Mouse (Mus musculus) intestine, embryonic 15.5 days (tissue): ENCODE results near the gene Nkrf. TPM values are rescaled to one million over a fixed set of nuclear protein-coding genes. Genes with fewer than 3 reads are reported as not detected.
"Not testable (repeated sequence)": the region's sequence is repeated elsewhere in the genome, so short reads cannot be mapped to it uniquely, and the experiment has no call there.

Source experiments
- ATAC-seq: fragments of 200-750 bp; cut with Nextera tagmentation; 2 replicates; pipeline ENCODE4 v1.8.0; 2017; ENCODE audit warnings: moderate TSS enrichment, moderate library complexity
- H3K27ac ChIP-seq: fragments of 300-500 bp; sonication (generic); 2 replicates; pipeline ENCODE4 v1.5.1; 2015; ENCODE audit warnings: mild to moderate bottlenecking, inconsistent platforms
- H3K27me3 ChIP-seq: fragments of 300-500 bp; sonication (generic); replicated peaks from 2 replicates; pipeline ENCODE4 v1.6.1; 2015; ENCODE audit warnings: inconsistent platforms
- H3K36me3 ChIP-seq: fragments of 300-500 bp; sonication (generic); 2 replicates; pipeline ENCODE4 v1.6.1; 2015; ENCODE audit warnings: inconsistent platforms
- H3K4me1 ChIP-seq: fragments of 300-500 bp; sonication (generic); replicated peaks from 2 replicates; pipeline ENCODE4 v1.6.1; 2015; ENCODE audit warnings: inconsistent platforms
- H3K4me2 ChIP-seq: fragments of 300-500 bp; sonication (generic); replicated peaks from 2 replicates; pipeline ENCODE4 v1.6.1; 2015; ENCODE audit warnings: mild to moderate bottlenecking, inconsistent platforms
- H3K4me3 ChIP-seq: fragments of 300-500 bp; sonication (generic); replicated peaks from 2 replicates; pipeline ENCODE4 v1.5.1; 2015; ENCODE audit warnings: inconsistent platforms
- H3K9ac ChIP-seq: fragments of 300-500 bp; sonication (generic); 2 replicates; pipeline ENCODE4 v1.6.1; 2015; ENCODE audit warnings: inconsistent platforms
- H3K9me3 ChIP-seq: fragments of 300-500 bp; sonication (generic); 2 replicates; pipeline ENCODE4 v1.6.1; 2016; ENCODE audit warnings: inconsistent platforms
- WGBS: fragments of 180-500 bp; shearing (Covaris S2); methylation state at CpG from one replicate; pipeline ENCODE4 v1.1.7; 2015; 5-methylcytosine and 5-hydroxymethylcytosine counted together
- polyA plus RNA-seq: library from polyadenylated mRNA; unstranded; fragments of >200 nt; fragmentation: Nextera tagmentation; extraction: Ambion mirVana; gene quantifications from 2 replicates; pipeline ENCODE4 v1.2.1, GENCODE M21; 2015

Nkrf gene
- polyA plus RNA-seq, 1 experiment from 2014 or later = 2.1 TPM

DNA sequence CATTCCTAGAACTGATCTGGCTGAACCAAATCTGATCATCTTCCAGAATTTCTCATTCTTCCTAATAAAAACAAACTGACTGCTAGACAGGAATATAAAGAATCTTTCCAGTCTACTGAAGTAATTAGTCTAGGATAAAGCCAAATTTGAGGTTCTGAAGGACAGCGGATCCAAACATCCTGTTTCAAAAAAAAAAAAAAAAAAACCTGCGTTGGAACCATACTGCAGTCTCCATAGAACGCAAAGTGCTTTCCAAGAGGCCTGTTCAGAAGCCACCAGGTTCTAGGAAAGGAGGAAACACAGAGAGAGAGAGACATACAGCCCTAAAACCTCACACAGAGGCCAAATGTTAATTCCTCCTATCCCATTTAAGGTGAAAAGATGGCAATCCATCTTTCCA is 1.0 kb downstream of the Nkrf start:
- no peaks in the 10 kb centered on the region for H3K27me3 ChIP-seq
- 36% methylated on average over 3 of the region's 3 CpGs for WGBS
- H3K27ac ChIP-seq = no peak overlapping the region
- peak overlapping the region; percentile 70 for H3K4me2 ChIP-seq
- H3K9ac ChIP-seq = no peak overlapping the region
- H3K36me3 ChIP-seq = no peaks in the 10 kb centered on the region
- ATAC-seq = no peak
- H3K4me3 ChIP-seq = peak overlapping the region; percentile 55
- H3K4me1 ChIP-seq = no peaks in the 10 kb centered on the region
- no peaks in the 10 kb centered on the region for H3K9me3 ChIP-seq

DNA sequence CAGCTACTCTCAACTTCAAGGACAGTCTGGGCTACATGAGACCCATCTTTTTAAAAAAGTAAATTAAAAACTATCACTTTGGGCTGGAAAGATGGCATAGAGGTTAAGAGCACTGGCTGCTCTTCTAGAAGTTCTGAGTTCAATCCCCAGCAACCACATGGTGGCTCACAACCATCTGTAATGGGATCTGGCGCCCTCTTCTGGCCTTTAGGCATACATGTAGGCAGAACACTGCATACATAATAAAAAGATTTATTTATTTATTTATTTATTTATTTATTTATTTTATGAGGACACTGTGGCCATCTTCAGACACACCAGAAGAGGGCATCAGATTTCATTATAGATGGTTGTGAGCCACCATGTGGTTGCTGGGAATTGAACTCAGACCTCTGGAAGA is 3.8 kb downstream of the Nkrf start:
- H3K4me2 ChIP-seq, H3K27ac ChIP-seq, H3K9ac ChIP-seq, H3K4me3 ChIP-seq, H3K4me1 ChIP-seq, ATAC-seq, H3K27me3 ChIP-seq, H3K9me3 ChIP-seq, H3K36me3 ChIP-seq: not testable (repeated sequence)
- WGBS = 24% methylated on average over 1 of the region's 1 CpGs

DNA sequence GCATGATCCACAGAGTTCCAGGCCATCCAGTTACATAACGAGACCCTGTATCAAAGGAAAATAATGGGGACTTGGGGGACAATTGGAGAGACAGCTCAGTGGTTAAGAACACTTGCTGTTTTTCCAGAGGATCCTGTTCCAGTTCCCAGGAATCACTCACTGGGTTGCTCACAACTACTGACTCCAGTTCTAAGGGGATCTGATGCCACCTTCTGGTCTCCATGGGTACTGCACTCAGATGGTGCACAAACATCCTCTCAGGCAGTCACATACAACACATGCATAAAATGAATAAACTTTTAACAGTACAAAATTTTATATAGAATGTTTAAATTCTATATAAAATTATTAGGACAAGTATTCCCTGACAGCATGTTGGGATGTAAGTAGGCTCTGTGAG is 18.0 kb downstream of the Nkrf start:
- no peaks in the 10 kb centered on the region for H3K4me1 ChIP-seq
- H3K4me2 ChIP-seq = no peak overlapping the region
- H3K9ac ChIP-seq = no peak overlapping the region
- no peak overlapping the region for H3K27ac ChIP-seq
- no peaks in the 10 kb centered on the region for H3K36me3 ChIP-seq
- no peak for ATAC-seq
- no peaks in the 10 kb centered on the region for H3K27me3 ChIP-seq
- no peak overlapping the region for H3K4me3 ChIP-seq
- H3K9me3 ChIP-seq = no peaks in the 10 kb centered on the region
- WGBS = 93% methylated on average over 1 of the region's 1 CpGs

DNA sequence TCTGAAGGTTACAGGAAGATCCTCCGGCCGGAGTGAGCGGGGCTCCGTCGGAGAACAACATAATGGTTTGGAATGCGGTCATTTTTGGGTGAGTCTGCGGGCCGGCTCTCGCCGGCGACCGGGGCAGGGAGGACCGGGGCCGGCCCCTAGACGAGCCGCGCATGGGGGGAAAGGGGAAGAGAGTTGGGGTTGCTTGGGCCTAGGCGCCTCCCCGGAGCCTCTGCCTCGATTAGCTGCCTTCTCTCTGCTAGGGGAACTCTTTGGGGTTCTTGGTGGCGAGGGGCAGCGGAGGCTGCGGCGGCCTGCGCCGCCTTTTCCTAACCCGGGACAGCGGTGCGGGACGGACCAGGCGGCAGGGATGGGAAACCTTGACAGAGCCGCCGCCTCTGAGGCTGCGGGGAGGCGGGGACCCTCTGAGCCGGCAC is 28.0 kb downstream of the Nkrf start:
- peak overlapping the region; percentile 63 for H3K4me3 ChIP-seq
- H3K4me2 ChIP-seq = peak overlapping the region; percentile 59
- peak overlapping the region; percentile 77 for H3K9ac ChIP-seq
- H3K9me3 ChIP-seq = no peaks in the 10 kb centered on the region
- peak; percentile 19; the same call in 1 of the 2 replicates for ATAC-seq
- H3K36me3 ChIP-seq = no peaks in the 10 kb centered on the region
- no peaks in the 10 kb centered on the region for H3K27me3 ChIP-seq
- no peaks in the 10 kb centered on the region for H3K4me1 ChIP-seq
- WGBS = 11% methylated on average over 36 of the region's 36 CpGs
- peak overlapping the region; percentile 64; the same call in 1 of the 2 replicates for H3K27ac ChIP-seq

DNA sequence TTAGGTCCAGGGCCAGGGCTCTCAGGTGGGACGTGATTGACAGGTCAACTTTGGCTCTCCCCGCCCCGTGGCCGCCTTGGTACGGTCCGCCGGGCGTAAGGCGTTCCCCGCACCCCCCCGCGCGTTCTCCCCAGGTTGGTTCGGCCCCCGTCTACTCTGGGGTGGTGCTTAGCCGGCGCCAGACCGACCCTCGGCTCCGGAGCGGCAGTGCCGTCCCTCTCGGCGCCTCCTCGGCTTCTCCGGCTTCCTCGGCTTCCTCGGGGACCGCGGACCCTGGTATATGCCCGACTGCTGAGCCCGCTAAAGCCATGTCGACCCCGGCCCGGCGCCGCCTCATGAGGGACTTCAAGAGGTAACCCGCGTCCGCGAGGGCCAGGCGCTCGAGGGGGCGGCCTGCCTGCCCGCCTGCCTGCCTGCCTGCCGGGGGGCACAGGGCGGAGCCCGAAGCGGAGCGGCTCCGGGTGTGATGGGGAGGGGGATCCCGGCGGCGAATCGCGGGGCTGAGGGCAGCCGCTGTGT is 28.5 kb downstream of the Nkrf start:
- ATAC-seq = peak; percentile 99
- 14% methylated on average over 56 of the region's 57 CpGs for WGBS
- H3K4me3 ChIP-seq = peak overlapping the region; percentile 63
- H3K4me1 ChIP-seq = no peaks in the 10 kb centered on the region
- H3K27me3 ChIP-seq = no peaks in the 10 kb centered on the region
- H3K36me3 ChIP-seq = no peaks in the 10 kb centered on the region
- H3K9me3 ChIP-seq = no peaks in the 10 kb centered on the region
- H3K27ac ChIP-seq = peak overlapping the region; percentile 64
- H3K4me2 ChIP-seq = peak overlapping the region; percentile 59
- peak overlapping the region; percentile 77 for H3K9ac ChIP-seq

DNA sequence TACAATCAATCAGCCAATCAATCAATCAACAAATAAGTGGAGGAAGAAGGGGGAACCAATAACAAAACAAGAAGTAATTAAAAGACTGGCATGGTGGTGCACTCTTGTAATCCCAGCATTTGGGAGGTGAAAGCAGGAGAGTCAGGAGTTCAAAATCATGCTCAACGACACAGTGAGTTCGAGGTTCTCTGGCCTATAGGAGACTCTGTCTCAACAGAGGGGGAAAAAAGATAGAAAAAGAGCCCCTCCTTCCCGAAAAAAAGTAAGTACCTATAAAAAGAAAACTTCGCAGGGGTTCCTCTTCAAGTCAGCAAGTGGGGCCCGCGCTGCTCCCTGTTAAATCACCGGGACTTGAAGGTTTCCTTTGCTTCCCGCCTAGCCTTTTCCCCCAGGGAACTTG is 28.9 kb downstream of the Nkrf start, which contains the start of the genes Ube2a and C330007P06Rik:
TSS of gene Ube2a (plus strand) at position 136 of the 400 bp plus-strand sequence.
TSS of gene C330007P06Rik (minus strand) at position 347 of the 400 bp plus-strand sequence.
- no peaks in the 10 kb centered on the region for H3K27me3 ChIP-seq
- H3K4me3 ChIP-seq = peak within 1 kb of the TSS; percentile 63
- H3K4me2 ChIP-seq = peak within 1 kb of the TSS; percentile 59
- H3K4me1 ChIP-seq = no peaks in the 10 kb centered on the region
- H3K36me3 ChIP-seq = no peaks in the 10 kb centered on the region
- peak within 1 kb of the TSS; percentile 77 for H3K9ac ChIP-seq
- peak within 1 kb of the TSS; percentile 64 for H3K27ac ChIP-seq
- ATAC-seq = peak; percentile 44
- H3K9me3 ChIP-seq = no peaks in the 10 kb centered on the region
- WGBS = 20% methylated on average over 8 of the region's 8 CpGs

DNA sequence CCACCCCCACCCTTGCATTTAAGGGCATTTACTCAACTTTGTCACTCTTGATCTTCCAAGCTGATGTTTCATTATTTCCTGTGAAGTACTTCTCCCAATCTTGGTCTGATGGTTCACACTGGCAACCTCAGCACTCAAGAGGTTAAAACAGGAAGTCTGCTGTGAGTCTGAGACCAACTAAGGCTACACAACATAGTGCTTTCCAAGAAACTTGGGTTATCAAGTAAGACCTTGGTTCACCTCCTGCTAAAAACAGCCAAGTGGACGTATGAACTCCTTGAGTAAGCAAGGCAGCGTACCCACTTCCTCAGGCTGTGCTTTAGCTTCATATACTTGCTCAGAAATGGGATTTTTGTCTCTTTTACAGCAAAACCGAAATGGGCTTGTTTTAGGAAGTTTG is 32.3 kb downstream of the Nkrf start:
- no peak overlapping the region for H3K9ac ChIP-seq
- ATAC-seq = no peak
- H3K27me3 ChIP-seq = no peaks in the 10 kb centered on the region
- H3K4me1 ChIP-seq = no peaks in the 10 kb centered on the region
- H3K4me3 ChIP-seq = no peak overlapping the region
- H3K4me2 ChIP-seq = no peak overlapping the region
- WGBS = 70% methylated on average over 3 of the region's 3 CpGs
- no peak overlapping the region for H3K27ac ChIP-seq
- no peaks in the 10 kb centered on the region for H3K9me3 ChIP-seq
- no peaks in the 10 kb centered on the region for H3K36me3 ChIP-seq

DNA sequence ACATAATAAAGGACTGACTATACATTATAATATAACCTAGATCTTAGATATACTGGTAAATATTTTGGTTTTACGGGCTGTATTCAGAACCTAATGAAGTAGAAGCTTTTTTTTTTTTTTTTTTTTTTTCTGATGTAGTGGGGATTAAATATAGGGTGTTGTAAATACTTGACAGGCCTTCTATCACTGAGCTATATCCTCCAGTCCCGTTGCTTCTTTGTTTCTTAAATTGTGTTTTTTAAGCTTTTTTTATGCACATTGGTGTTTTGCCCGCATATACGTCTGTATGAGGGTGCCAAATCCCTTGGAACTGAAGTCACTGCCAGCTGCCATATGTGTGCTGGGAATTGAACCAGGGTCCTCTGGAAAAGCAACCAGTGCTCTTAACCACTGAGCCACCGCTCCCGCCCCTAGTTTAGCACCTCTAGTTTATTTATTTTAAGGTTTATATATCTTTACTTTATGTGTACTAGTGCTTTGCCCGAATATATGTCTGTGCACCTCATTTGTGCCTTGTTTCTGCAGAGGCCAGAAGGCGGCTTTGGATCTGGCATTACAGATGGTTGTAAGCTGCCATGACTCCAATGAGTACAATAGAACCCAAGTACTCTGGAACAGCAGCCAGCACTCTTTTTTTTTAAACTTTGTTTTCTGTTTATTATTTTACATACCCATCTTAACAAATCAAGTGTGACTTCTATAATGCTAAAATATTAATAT is 37.9 kb downstream of the Nkrf start:
- Histone ChIP-seq H3K9ac (no peak overlapping the region), H3K36me3 (no peaks in the 10 kb centered on the region), H3K27ac (no peak overlapping the region), H3K9me3 (no peaks in the 10 kb centered on the region), H3K4me1 (no peaks in the 10 kb centered on the region), H3K4me3 (peak overlapping the region; percentile 38), H3K4me2 (0 out of 2 replicates have a peak overlapping the region, but pooled peaks have one; percentile 30), H3K27me3 (no peaks in the 10 kb centered on the region)
- 55% methylated on average over 8 of the region's 8 CpGs for WGBS
- no peak; the same call in 1 of the 2 replicates for ATAC-seq

DNA sequence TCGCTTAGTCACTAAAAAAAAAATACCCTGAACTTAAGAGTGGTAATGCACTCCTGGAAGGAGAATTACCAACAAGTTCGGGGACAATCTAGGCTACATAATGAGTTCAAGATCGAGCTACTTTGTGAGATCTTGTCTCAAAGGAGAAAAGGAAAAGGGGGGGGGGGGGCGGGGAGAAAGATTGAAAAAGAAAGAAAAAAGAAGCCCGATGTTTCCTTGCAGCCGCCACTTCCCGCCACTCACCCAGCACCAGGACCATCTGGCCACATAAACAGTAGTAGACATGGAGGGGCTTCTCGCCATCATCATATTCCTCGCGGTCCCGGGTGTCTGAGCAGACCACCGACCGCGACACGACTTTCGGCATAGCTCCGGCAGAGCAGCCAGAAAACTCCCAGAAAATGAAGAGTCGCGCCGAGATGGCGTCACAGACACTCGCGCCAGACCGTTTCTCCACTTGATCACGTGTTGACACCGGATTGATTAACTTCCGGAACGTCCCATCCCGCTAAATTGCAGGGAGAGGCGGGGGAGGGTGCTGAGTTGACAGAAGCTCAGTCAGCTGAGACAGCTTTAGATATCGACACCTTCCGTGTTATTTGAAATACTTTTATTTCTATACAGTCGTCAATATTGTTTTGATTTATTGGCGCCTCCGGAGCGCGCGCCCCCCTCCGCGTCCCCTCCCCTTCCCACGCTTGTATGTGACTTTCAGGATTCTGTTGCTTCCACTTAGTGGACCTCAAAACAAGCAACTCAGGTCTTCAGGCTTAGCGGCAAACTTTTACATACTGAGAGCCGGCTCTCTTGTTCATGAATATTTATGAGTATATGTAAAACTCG is 38.7 kb downstream of the Nkrf start:
- peak overlapping the region; percentile 38 for H3K4me3 ChIP-seq
- ATAC-seq = peak; percentile 95
- H3K9ac ChIP-seq = peak overlapping the region; percentile 28; the same call in 1 of the 2 replicates
- H3K36me3 ChIP-seq = no peaks in the 10 kb centered on the region
- H3K9me3 ChIP-seq = no peaks in the 10 kb centered on the region
- 17% methylated on average over 43 of the region's 44 CpGs for WGBS
- H3K27ac ChIP-seq = 0 out of 2 replicates have a peak overlapping the region, but pooled peaks have one; percentile 27
- no peaks in the 10 kb centered on the region for H3K4me1 ChIP-seq
- H3K4me2 ChIP-seq = peak overlapping the region; percentile 49
- no peaks in the 10 kb centered on the region for H3K27me3 ChIP-seq

DNA sequence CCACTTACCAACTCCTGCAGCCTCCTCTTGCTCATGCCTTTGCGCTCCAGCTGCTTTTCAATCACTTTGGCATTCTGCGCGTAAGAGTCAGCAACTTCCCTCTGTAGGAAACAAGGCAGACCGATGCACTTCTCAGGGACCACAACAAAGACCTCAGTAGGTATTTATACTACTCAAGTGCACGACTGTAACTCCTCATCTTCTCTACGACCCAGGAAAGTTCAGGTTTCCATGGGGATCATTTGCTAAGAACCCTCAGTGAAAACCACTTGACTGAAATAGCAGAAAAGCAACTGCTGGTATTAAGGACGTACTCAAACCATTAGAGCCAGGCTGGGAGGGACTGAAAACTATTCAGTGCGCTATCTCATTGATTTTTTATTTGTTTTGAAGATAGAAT is 50.1 kb downstream of the Nkrf start:
- H3K27me3 ChIP-seq = no peaks in the 10 kb centered on the region
- whole genome bisulfite sequencing = 83% methylated on average over 8 of the region's 8 CpGs
- H3K4me1 ChIP-seq = no peaks in the 10 kb centered on the region
- no peak overlapping the region for H3K4me2 ChIP-seq
- H3K9ac ChIP-seq = no peak overlapping the region
- no peaks in the 10 kb centered on the region for H3K9me3 ChIP-seq
- no peak for ATAC-seq
- H3K4me3 ChIP-seq = no peak overlapping the region
- H3K36me3 ChIP-seq = no peaks in the 10 kb centered on the region
- no peak overlapping the region for H3K27ac ChIP-seq

DNA sequence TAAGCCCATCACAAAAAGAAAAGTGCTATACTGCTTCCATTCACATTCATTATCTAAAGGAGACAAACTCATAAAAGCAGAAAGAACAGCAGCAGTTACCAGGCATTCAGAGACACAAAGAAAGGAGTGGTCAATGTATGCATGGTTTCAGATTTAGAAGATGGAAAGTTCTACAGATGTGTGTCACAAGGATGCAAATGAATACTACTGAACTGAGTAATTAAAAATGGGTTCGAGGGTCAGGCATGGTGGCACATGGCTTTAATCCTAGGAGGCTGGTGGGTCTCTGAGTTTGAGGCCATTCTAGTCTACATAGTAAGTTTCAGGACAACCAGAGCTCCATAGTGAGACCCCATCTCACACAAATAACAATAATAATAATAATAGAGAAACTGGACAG is 55.5 kb downstream of the Nkrf start:
- Histone ChIP-seq H3K9ac (no peak overlapping the region), H3K27me3 (no peaks in the 10 kb centered on the region), H3K36me3 (no peaks in the 10 kb centered on the region), H3K4me3 (no peak overlapping the region), H3K4me1 (no peaks in the 10 kb centered on the region), H3K27ac (no peak overlapping the region), H3K4me2 (no peak overlapping the region), H3K9me3 (no peaks in the 10 kb centered on the region)
- 79% methylated on average over 1 of the region's 1 CpGs for WGBS
- no peak for ATAC-seq

DNA sequence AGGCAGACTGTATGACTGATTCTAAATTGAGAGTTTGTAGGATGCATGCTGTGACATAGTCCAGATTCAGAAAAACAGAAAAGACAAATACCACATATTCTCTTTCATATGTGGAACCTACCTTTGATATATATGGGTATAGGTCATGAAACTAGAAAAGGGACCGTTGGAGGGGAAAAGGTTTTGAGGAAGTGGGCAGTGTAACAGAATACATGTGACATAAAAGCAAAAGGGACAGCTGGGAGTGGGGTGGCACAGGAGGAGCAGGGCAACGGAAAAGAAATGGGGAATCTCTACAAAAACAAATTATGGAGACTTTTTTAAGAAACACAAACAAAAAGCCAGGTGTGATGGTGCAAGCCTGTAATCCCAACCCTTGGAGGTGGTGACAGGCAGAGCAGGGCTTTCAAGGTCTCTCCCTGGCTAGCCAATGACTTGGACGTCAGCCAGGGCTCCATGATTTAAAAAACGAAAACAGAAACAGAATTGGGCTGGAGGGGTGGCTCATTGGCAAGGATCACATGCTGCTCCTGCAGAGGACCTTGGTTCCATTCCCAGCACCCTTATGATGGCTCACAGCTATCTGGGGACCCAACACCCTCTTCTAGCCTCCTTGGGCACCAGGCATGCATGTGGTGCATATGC is 59.2 kb downstream of the Nkrf start:
- 64% methylated on average over 4 of the region's 4 CpGs for WGBS
- Histone ChIP-seq H3K27me3 (no peaks in the 10 kb centered on the region), H3K4me3 (no peak overlapping the region), H3K36me3 (no peaks in the 10 kb centered on the region), H3K9me3 (no peaks in the 10 kb centered on the region), H3K9ac (no peak overlapping the region), H3K27ac (no peak overlapping the region), H3K4me2 (no peak overlapping the region), H3K4me1 (no peaks in the 10 kb centered on the region)
- ATAC-seq = no peak
